Mouse (Mus musculus) heart, adult 2 months (tissue): ENCODE measurements around the gene Cotl1. TPM values are rescaled to one million over a fixed set of nuclear protein-coding genes. Genes with fewer than 3 reads are reported as not detected.
A peak's percentile ranks its signal among the peaks of the same experiment; 100 is the strongest.

Experiments used
- DNase-seq, 2 experiments: peaks; one replicate each; pipeline ENCODE4 v3.0.0; 2021
- H3K27ac ChIP-seq: fragments of 200-600 bp; 2 replicates; pipeline ENCODE4 v1.8.1; 2022
- H3K27me3 ChIP-seq: fragments of 200-500 bp; 2 replicates; pipeline ENCODE4 v1.6.1; 2012; ENCODE audit warnings: mild to moderate bottlenecking, low read length, inconsistent platforms, mixed read lengths; ENCODE audit not compliant: control insufficient read depth, insufficient read depth
- H3K36me3 ChIP-seq: fragments of 200-500 bp; 2 replicates; pipeline ENCODE4 v1.6.1; 2012; ENCODE audit warnings: low read length, inconsistent platforms; ENCODE audit not compliant: control insufficient read depth, insufficient read depth
- H3K4me1 ChIP-seq: fragments of 200-500 bp; 2 replicates; pipeline ENCODE4 v1.6.1; 2011; ENCODE audit warnings: low read length; ENCODE audit not compliant: control insufficient read depth, insufficient read depth
- H3K4me3 ChIP-seq: fragments of 200-600 bp; 2 replicates; pipeline ENCODE4 v1.8.1; 2022
- H3K79me2 ChIP-seq: fragments of 200-500 bp; replicated peaks from 2 replicates; pipeline ENCODE4 v1.6.1; 2012; ENCODE audit warnings: mild to moderate bottlenecking, inconsistent platforms, low read length, moderate library complexity, mixed read lengths; ENCODE audit not compliant: control insufficient read depth, insufficient read depth
- H3K9ac ChIP-seq: fragments of 200-500 bp; 2 replicates; pipeline ENCODE4 v1.6.1; 2012; ENCODE audit warnings: low read depth, mild to moderate bottlenecking, control low read depth, inconsistent platforms, low read length, mixed read lengths
- CTCF ChIP-seq: fragments of 200-600 bp; IDR thresholded peaks from 2 replicates; pipeline ENCODE4 v1.8.1; 2022; ENCODE audit warnings: antibody characterized with exemption, mild to moderate bottlenecking, moderate library complexity
- EP300 ChIP-seq: fragments of 200-500 bp; IDR thresholded peaks from 2 replicates; pipeline ENCODE4 v1.6.1; 2011; ENCODE audit warnings: low read depth, low read length, control low read depth; ENCODE audit not compliant: insufficient read depth
- POLR2A ChIP-seq: fragments of 200-500 bp; IDR thresholded peaks from 2 replicates; pipeline ENCODE4 v1.6.1; 2011; ENCODE audit warnings: mild to moderate bottlenecking, low read depth, low read length, control low read depth; ENCODE audit not compliant: insufficient read depth
- WGBS: fragments of 180-500 bp; shearing (Covaris S2); methylation state at CpG from one replicate; pipeline ENCODE4 v1.1.7; 2018; 5-methylcytosine and 5-hydroxymethylcytosine counted together
- intact Hi-C: fragments of 180-260 bp; cut with DNase I; formaldehyde crosslinking; loops from one replicate; pipeline ENCODE4 v1.15.1; 2025
- polyA plus RNA-seq: library from polyadenylated mRNA; depleted of rRNA; stranded (reverse); fragments of >200 nt; gene quantifications from 2 replicates; pipeline ENCODE4 v1.2.3, GENCODE M21; 2012
- total RNA-seq, 2 experiments: library from RNA; stranded (reverse); gene quantifications; 2 replicates each; pipeline ENCODE4 v1.2.3; 2021

Cotl1 gene
- total and polyA plus RNA-seq, 3 experiments = 17.5 to 23.2 (median 20.4) TPM

DNA sequence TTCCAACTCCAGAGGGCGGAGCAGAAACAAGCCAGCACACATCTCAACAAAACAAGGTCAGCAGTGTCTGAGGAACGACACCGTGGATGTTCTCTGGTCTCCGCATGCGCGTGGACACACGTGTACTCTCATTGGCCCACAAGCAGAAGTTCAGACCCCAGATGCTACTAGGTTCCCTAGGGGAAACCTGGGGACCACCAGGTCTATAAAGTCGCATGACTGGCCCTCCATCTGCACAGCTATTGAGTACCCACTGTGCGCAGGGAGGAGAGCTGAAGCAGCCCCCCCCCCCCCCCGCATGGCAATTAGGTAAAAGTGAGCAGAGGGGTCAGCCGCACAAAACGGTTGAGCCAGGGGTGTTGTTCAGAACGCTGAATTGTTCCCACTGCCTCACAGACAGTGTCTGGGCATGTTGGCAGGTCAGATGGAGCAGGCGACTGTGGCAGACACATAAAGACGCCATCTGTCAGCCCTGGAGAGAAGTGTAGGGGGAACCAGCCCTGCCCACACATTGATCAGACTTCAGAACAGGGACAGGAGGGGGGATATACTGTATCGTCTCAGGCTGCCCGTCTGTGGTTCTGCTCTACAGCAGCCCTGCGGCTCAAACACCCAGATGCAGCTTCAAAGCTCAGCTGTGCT is 54.5 kb downstream of the Cotl1 start:
- intact Hi-C loops = no loop called here
- WGBS = 69% methylated on average over 18 of the region's 18 CpGs
- Histone ChIP-seq H3K27me3 (no peaks in the 10 kb centered on the region), H3K4me3 (no peak overlapping the region), H3K79me2 (no peaks in the 10 kb centered on the region), H3K27ac (no peak overlapping the region), H3K36me3 (no peaks in the 10 kb centered on the region), H3K4me1 (no peaks in the 10 kb centered on the region), H3K9ac (no peak overlapping the region)
- TF ChIP-seq CTCF (no peak), POLR2A (no peak), EP300 (no peak)
- no peak for DNase-seq

GRCm38 (mm10) chr8:119784676-119785075 is 55.7 kb downstream of the Cotl1 start:
- H3K79me2 ChIP-seq = no peaks in the 10 kb centered on the region
- no peak for DNase-seq
- no peak for TF ChIP-seq POLR2A
- TF ChIP-seq EP300 = no peak
- TF ChIP-seq CTCF = no peak
- H3K4me3 ChIP-seq = no peak overlapping the region
- H3K4me1 ChIP-seq = no peaks in the 10 kb centered on the region
- 77% methylated on average over 7 of the region's 7 CpGs for WGBS
- H3K36me3 ChIP-seq = no peaks in the 10 kb centered on the region
- H3K9ac ChIP-seq = no peak overlapping the region
- no peak overlapping the region for H3K27ac ChIP-seq
- intact Hi-C loops = no loop called here
- no peaks in the 10 kb centered on the region for H3K27me3 ChIP-seq

- Histone ChIP-seq H3K79me2 (no peaks in the 10 kb centered on the region), H3K9ac (no peak overlapping the region), H3K27ac (no peak overlapping the region), H3K4me1 (no peaks in the 10 kb centered on the region), H3K36me3 (no peaks in the 10 kb centered on the region), H3K4me3 (no peak overlapping the region), H3K27me3 (no peaks in the 10 kb centered on the region)
- TF ChIP-seq EP300 (no peak), POLR2A (no peak)
- intact Hi-C loops = no loop called here
- WGBS = 65% methylated on average over 9 of the region's 9 CpGs
- DNase-seq = peak in 1 of 2 experiments; percentile 51
Observed at GRCm38 (mm10) chr8:119784141-119784574, 56.2 kb downstream of the Cotl1 start.

- H3K27ac ChIP-seq = no peak overlapping the region
- no peaks in the 10 kb centered on the region for H3K36me3 ChIP-seq
- TF ChIP-seq CTCF = no peak
- TF ChIP-seq EP300 = no peak
- no peak for TF ChIP-seq POLR2A
- H3K4me3 ChIP-seq = no peak overlapping the region
- no peaks in the 10 kb centered on the region; the same call in 1 of the 2 replicates for H3K4me1 ChIP-seq
- no peak for DNase-seq
- no peak overlapping the region for H3K9ac ChIP-seq
- H3K79me2 ChIP-seq = no peaks in the 10 kb centered on the region
- intact Hi-C loops = no loop called here
- 85% methylated on average over 6 of the region's 6 CpGs for WGBS
- H3K27me3 ChIP-seq = no peaks in the 10 kb centered on the region
Observed at GRCm38 (mm10) chr8:119783579-119783978, 56.8 kb downstream of the Cotl1 start.

DNA sequence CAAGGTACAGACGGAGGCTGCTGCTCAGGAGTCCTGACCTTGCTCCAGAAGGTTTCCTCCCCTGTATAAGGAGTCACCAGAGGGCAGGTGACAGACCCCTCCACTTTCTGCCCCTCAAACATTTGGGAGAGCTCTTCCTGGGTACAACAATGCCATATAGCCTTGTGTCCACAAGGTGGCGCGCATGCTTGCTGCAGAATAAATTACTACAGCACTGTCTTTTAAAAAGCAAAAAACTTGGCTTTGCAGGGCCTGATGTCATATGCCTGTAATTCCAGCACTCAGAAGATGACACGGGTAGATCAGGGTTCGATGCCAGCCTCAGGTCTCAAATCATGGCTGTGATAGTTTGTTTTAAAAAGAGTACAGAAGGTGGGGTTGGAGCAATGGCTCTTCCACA is 57.6 kb downstream of the Cotl1 start:
- no peaks in the 10 kb centered on the region; the same call in 1 of the 2 replicates for H3K4me1 ChIP-seq
- H3K27me3 ChIP-seq = no peaks in the 10 kb centered on the region
- intact Hi-C loops = loop anchor here (1.0 kb wide), 2 partner anchors 61 to 145 kb away; no protein-coding TSS in a partner anchor
- DNase-seq = peak; percentile 78 to 81
- no peaks in the 10 kb centered on the region for H3K79me2 ChIP-seq
- H3K4me3 ChIP-seq = no peak overlapping the region
- no peaks in the 10 kb centered on the region for H3K36me3 ChIP-seq
- no peak overlapping the region for H3K9ac ChIP-seq
- no peak overlapping the region for H3K27ac ChIP-seq
- TF ChIP-seq POLR2A = no peak
- 0 out of 2 replicates have a peak, but pooled peaks have one; percentile 63 for TF ChIP-seq EP300
- 3% methylated on average over 5 of the region's 5 CpGs for WGBS

DNA sequence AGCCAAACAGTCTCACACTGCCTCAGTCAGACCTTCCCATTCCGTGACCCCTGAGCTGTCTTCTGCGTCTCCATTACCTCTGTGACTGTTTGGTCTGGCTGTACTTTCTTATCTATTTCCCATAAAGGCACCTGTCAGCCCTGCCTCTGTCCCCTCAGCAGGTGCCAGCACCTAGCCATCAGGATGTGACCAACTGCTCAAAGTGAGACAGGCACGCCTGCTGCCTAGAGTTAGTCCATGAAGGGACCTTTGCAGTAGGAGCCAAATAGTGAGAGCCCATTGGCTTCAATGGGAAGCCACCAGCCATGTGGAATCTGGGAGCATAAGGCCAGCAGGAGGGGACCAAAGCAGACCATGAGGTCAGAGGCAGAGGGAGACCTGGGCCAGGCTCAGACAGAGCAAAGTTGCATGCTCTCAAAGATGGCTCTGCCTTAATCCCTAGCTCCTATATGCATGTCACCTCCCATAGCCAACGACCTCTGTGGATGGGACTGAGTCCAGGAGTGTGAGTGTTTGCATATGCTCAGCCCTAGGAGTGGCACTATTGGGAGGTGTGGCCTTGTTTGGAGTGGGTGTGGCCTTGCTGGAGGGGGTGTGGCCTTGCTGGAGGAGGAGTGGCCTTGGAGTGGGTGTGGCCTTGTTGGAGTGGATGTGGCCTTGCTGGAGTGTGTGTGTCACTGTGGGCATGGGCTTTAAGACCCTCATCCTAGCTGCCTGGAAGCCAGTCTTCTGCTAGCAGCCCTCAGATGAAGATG is 59.1 kb downstream of the Cotl1 start:
- no peak overlapping the region for H3K4me3 ChIP-seq
- peak in 1 of 2 experiments; percentile 8 for DNase-seq
- TF ChIP-seq CTCF (no peak), POLR2A (no peak), EP300 (no peak)
- no peaks in the 10 kb centered on the region for H3K79me2 ChIP-seq
- H3K4me1 ChIP-seq = peaks cover 2% of the 10 kb centered on the region
- no peak overlapping the region for H3K27ac ChIP-seq
- no peaks in the 10 kb centered on the region for H3K36me3 ChIP-seq
- H3K9ac ChIP-seq = no peak overlapping the region
- WGBS = 68% methylated on average over 4 of the region's 4 CpGs
- intact Hi-C loops = no loop called here
- no peaks in the 10 kb centered on the region for H3K27me3 ChIP-seq
